Mouse (Mus musculus): ENCODE data around the gene Kbtbd4. TPM values are rescaled to one million over a fixed set of nuclear protein-coding genes. Genes with fewer than 3 reads are reported as not detected.

The Kbtbd4 gene
- total RNA-seq, 1 experiment: 19.0 TPM

DNA sequence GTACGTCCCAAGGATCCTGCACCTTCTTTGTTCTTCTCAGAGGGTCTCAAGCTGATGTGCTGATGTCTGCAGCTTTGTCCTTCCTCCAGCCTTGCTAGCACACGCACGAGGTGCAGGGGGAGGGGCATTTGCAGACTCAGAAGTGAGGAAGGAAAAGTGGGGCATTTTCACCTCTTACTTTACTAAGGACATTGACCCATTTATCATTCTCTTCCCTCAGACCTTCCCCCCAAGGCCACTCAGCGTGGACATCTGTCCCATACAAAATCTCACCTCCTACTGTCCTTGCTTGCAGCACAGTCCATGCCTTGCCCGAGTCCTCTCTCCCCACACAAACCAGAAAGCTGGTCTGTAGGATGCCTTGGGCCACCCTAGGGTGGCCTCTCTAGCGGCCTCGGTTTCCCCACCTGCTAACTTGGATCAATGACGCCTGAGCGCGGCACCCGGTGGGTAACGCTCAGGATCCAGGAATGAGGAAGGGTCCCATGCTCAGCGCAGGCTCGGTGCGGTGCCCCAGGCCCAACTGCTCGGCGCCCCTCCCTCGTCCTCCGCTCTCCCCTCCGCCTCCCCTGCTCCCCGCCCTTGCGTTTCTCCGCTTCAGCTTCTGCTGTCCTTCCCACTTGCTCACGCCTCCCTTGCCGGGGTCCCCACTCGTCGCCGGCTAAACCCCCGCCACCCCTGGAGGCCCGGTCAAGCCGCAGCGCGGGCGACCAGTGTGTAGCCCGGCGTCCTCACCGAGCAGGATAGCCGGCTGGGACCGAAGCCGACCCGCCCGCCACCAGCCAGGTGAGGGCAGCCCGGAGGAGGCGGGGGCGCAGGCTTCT, 19.1 kb upstream of the Kbtbd4 start, which contains the start of gene C1qtnf4:
Gene C1qtnf4, plus strand, starts transcription at position 643 of the 824 bp plus-strand sequence.
- no peak for DNase-seq (ENCODE audit: low read depth, low spot score)
- Histone ChIP-seq H3K27ac (ENCODE audit: insufficient read depth, low read depth, low read length, poor library complexity, severe bottlenecking) (no peak within 1 kb of the TSS), H3K4me1 (ENCODE audit: control insufficient read depth in 2 of 2, insufficient read depth in 2 of 2, low read length in 2 of 2, poor library complexity in 1 of 2) (peaks cover 2 to 10% of the 10 kb centered on the region in 2 experiments; a peak in 1 of 4 replicates), H3K9ac (ENCODE audit: insufficient read depth, low read depth, low read length, poor library complexity, severe bottlenecking) (peak within 1 kb of the TSS; percentile 62), H3K4me3 (ENCODE audit: insufficient read depth in 1 of 2, low read depth in 1 of 2, low read length in 2 of 2, poor library complexity in 1 of 2, severe bottlenecking in 1 of 2) (peak within 1 kb of the TSS; percentile 65 to 66), H3K36me3 (ENCODE audit: control insufficient read depth, insufficient read depth, low read length, poor library complexity, severe bottlenecking) (no peaks in the 10 kb centered on the region), H3K9me3 (ENCODE audit: control insufficient read depth, insufficient read depth, low read depth, low read length) (no peaks in the 10 kb centered on the region)
- TF ChIP-seq ZNF384 (IDR thresholded peaks at IDR 0.05; ENCODE audit: low read depth, low read length): no peak
- TF ChIP-seq MAFK (IDR thresholded peaks at IDR 0.05; ENCODE audit: insufficient read depth, low read depth, low read length): no peak
- no peak for TF ChIP-seq CHD2 (IDR thresholded peaks at IDR 0.05; ENCODE audit: low read depth, low read length)
- no peak for TF ChIP-seq HCFC1 (IDR thresholded peaks at IDR 0.05; ENCODE audit: borderline replicate concordance, insufficient read depth, low read length)
- TF ChIP-seq ZC3H11A (IDR thresholded peaks at IDR 0.05; ENCODE audit: borderline replicate concordance, low read depth, low read length): no peak
- in situ Hi-C loops (cut with MboI; ENCODE audit: low sequenced_read_pairs in 2 of 2, unreplicated experiment in 2 of 2): no loop called here

- peak overlapping the region in 1 of 2 experiments; percentile 65; a peak in 2 of 4 replicates for H3K4me3 ChIP-seq (ENCODE audit: insufficient read depth in 1 of 2, low read depth in 1 of 2, low read length in 2 of 2, poor library complexity in 1 of 2, severe bottlenecking in 1 of 2)
- H3K4me1 ChIP-seq (ENCODE audit: control insufficient read depth in 2 of 2, insufficient read depth in 2 of 2, low read length in 2 of 2, poor library complexity in 1 of 2): peaks cover 2 to 10% of the 10 kb centered on the region in 2 experiments; a peak in 1 of 4 replicates
- TF ChIP-seq ZC3H11A (IDR thresholded peaks at IDR 0.05; ENCODE audit: borderline replicate concordance, low read depth, low read length): no peak
- DNase-seq (ENCODE audit: low read depth, low spot score): no peak
- H3K36me3 ChIP-seq (ENCODE audit: control insufficient read depth, insufficient read depth, low read length, poor library complexity, severe bottlenecking): no peaks in the 10 kb centered on the region
- H3K27ac ChIP-seq (ENCODE audit: insufficient read depth, low read depth, low read length, poor library complexity, severe bottlenecking): no peak overlapping the region
- no peaks in the 10 kb centered on the region for H3K9me3 ChIP-seq (ENCODE audit: control insufficient read depth, insufficient read depth, low read depth, low read length)
- in situ Hi-C loops (cut with MboI; ENCODE audit: low sequenced_read_pairs in 2 of 2, unreplicated experiment in 2 of 2): no loop called here
- no peak overlapping the region for H3K9ac ChIP-seq (ENCODE audit: insufficient read depth, low read depth, low read length, poor library complexity, severe bottlenecking)
Observed at GRCm38 (mm10) chr2:90886436-90886835, 18.1 kb upstream of the Kbtbd4 start.

GRCm38 (mm10) chr2:90887627-90888026, 16.9 kb upstream of the Kbtbd4 start:
- Histone ChIP-seq H3K36me3 (ENCODE audit: control insufficient read depth, insufficient read depth, low read length, poor library complexity, severe bottlenecking) (no peaks in the 10 kb centered on the region), H3K9me3 (ENCODE audit: control insufficient read depth, insufficient read depth, low read depth, low read length) (no peaks in the 10 kb centered on the region), H3K4me3 (ENCODE audit: insufficient read depth in 1 of 2, low read depth in 1 of 2, low read length in 2 of 2, poor library complexity in 1 of 2, severe bottlenecking in 1 of 2) (no peak overlapping the region), H3K9ac (ENCODE audit: insufficient read depth, low read depth, low read length, poor library complexity, severe bottlenecking) (no peak overlapping the region), H3K27ac (ENCODE audit: insufficient read depth, low read depth, low read length, poor library complexity, severe bottlenecking) (no peak overlapping the region), H3K4me1 (ENCODE audit: control insufficient read depth in 2 of 2, insufficient read depth in 2 of 2, low read length in 2 of 2, poor library complexity in 1 of 2) (peaks cover 2 to 10% of the 10 kb centered on the region in 2 experiments; a peak in 1 of 4 replicates)
- DNase-seq (ENCODE audit: low read depth, low spot score): no peak
- TF ChIP-seq ZNF384 (IDR thresholded peaks at IDR 0.05; ENCODE audit: low read depth, low read length): no peak
- TF ChIP-seq ZC3H11A (IDR thresholded peaks at IDR 0.05; ENCODE audit: borderline replicate concordance, low read depth, low read length): no peak
- no peak for TF ChIP-seq MAFK (IDR thresholded peaks at IDR 0.05; ENCODE audit: insufficient read depth, low read depth, low read length)
- no peak for TF ChIP-seq CHD2 (IDR thresholded peaks at IDR 0.05; ENCODE audit: low read depth, low read length)
- no peak for TF ChIP-seq HCFC1 (IDR thresholded peaks at IDR 0.05; ENCODE audit: borderline replicate concordance, insufficient read depth, low read length)
- in situ Hi-C loops (cut with MboI; ENCODE audit: low sequenced_read_pairs in 2 of 2, unreplicated experiment in 2 of 2): no loop called here

- TF ChIP-seq ZNF384 (IDR thresholded peaks at IDR 0.05; ENCODE audit: low read depth, low read length) (no peak), HCFC1 (IDR thresholded peaks at IDR 0.05; ENCODE audit: borderline replicate concordance, insufficient read depth, low read length) (no peak), MAFK (IDR thresholded peaks at IDR 0.05; ENCODE audit: insufficient read depth, low read depth, low read length) (no peak), ZC3H11A (IDR thresholded peaks at IDR 0.05; ENCODE audit: borderline replicate concordance, low read depth, low read length) (no peak)
- Histone ChIP-seq H3K4me1 (ENCODE audit: control insufficient read depth in 2 of 2, insufficient read depth in 2 of 2, low read length in 2 of 2, poor library complexity in 1 of 2) (peaks cover 2 to 7% of the 10 kb centered on the region in 2 experiments; a peak in 1 of 4 replicates), H3K4me3 (ENCODE audit: insufficient read depth in 1 of 2, low read depth in 1 of 2, low read length in 2 of 2, poor library complexity in 1 of 2, severe bottlenecking in 1 of 2) (peak overlapping the region; percentile 63 to 71), H3K27ac (ENCODE audit: insufficient read depth, low read depth, low read length, poor library complexity, severe bottlenecking) (no peak overlapping the region), H3K9me3 (ENCODE audit: control insufficient read depth, insufficient read depth, low read depth, low read length) (no peaks in the 10 kb centered on the region), H3K9ac (ENCODE audit: insufficient read depth, low read depth, low read length, poor library complexity, severe bottlenecking) (peak overlapping the region; percentile 68), H3K36me3 (ENCODE audit: control insufficient read depth, insufficient read depth, low read length, poor library complexity, severe bottlenecking) (peaks cover 4% of the 10 kb centered on the region; the same call in 1 of the 2 replicates)
- peak; percentile 33 for DNase-seq (ENCODE audit: low read depth, low spot score)
- in situ Hi-C loops (cut with MboI; ENCODE audit: low sequenced_read_pairs in 2 of 2, unreplicated experiment in 2 of 2): no loop called here
Observed at GRCm38 (mm10) chr2:90889550-90890548, 14.7 kb upstream of the Kbtbd4 start.

All from ES-E14 (cell line).